Mouse (Mus musculus) forebrain, embryonic 11.5 days (tissue): ENCODE results near the gene Rfx4. TPM values are rescaled to one million over a fixed set of nuclear protein-coding genes. Genes with fewer than 3 reads are reported as not detected.
A peak's percentile ranks its signal among the peaks of the same experiment; 100 is the strongest.

Source experiments
- ATAC-seq: fragments of 200-750 bp; cut with Nextera tagmentation; replicated peaks from 2 replicates; pipeline ENCODE4 v1.8.0; 2017; ENCODE audit warnings: moderate TSS enrichment; ENCODE audit not compliant: low FRiP score
- DNase-seq: peaks from one replicate; pipeline ENCODE4 v3.0.0-alpha.2; 2017; ENCODE audit warnings: low spot score
- H3K27ac ChIP-seq: fragments of 300-500 bp; sonication (generic); 2 replicates; pipeline ENCODE4 v1.5.1; 2014; ENCODE audit warnings: low read depth, low read length
- H3K27me3 ChIP-seq: fragments of 300-500 bp; sonication (generic); 2 replicates; pipeline ENCODE4 v1.6.1; 2014; ENCODE audit warnings: mild to moderate bottlenecking, low read length, mixed read lengths; ENCODE audit not compliant: control insufficient read depth, insufficient read depth
- H3K36me3 ChIP-seq: fragments of 300-500 bp; sonication (generic); 2 replicates; pipeline ENCODE4 v1.6.1; 2014; ENCODE audit warnings: mild to moderate bottlenecking, low read length, moderate library complexity, mixed read lengths; ENCODE audit not compliant: control insufficient read depth, insufficient read depth
- H3K4me1 ChIP-seq: fragments of 300-500 bp; sonication (generic); replicated peaks from 2 replicates; pipeline ENCODE4 v1.6.1; 2014; ENCODE audit warnings: low read length, mixed read lengths; ENCODE audit not compliant: control insufficient read depth, insufficient read depth
- H3K4me2 ChIP-seq: fragments of 300-500 bp; sonication (generic); 2 replicates; pipeline ENCODE4 v1.6.1; 2014; ENCODE audit warnings: low read depth, mild to moderate bottlenecking, low read length, moderate library complexity, mixed read lengths; ENCODE audit not compliant: severe bottlenecking
- H3K4me3 ChIP-seq: fragments of 300-500 bp; sonication (generic); 2 replicates; pipeline ENCODE4 v1.5.1; 2014; ENCODE audit warnings: low read depth, low read length
- H3K9ac ChIP-seq: fragments of 300-500 bp; sonication (generic); 2 replicates; pipeline ENCODE4 v1.6.1; 2014; ENCODE audit warnings: low read length
- H3K9me3 ChIP-seq: fragments of 300-500 bp; sonication (generic); 2 replicates; pipeline ENCODE4 v1.6.1; 2016; ENCODE audit warnings: low read length, mixed read lengths; ENCODE audit not compliant: control insufficient read depth
- WGBS: fragments of 180-500 bp; shearing (Covaris S2); extraction: QIAGEN DNeasy Blood & Tissue Kit; methylation state at CpG from one replicate; pipeline ENCODE4 v1.1.7; 2014; 5-methylcytosine and 5-hydroxymethylcytosine counted together
- polyA plus RNA-seq: library from polyadenylated mRNA; unstranded; fragments of >200 nt; fragmentation: Nextera tagmentation; extraction: Ambion mirVana; gene quantifications from 2 replicates; pipeline ENCODE4 v1.2.1, GENCODE M21; 2014

The Rfx4 gene
- polyA plus RNA-seq, 1 experiment from 2014 or later, result 36.0 TPM

- H3K36me3 ChIP-seq, result peaks cover 3% of the 10 kb centered on the region; the same call in 1 of the 2 replicates
- WGBS, result 93% methylated on average over 11 of the region's 11 CpGs
Measured at GRCm38 (mm10) chr10:84811171-84811912, 55.5 kb downstream of the Rfx4 start.

DNA sequence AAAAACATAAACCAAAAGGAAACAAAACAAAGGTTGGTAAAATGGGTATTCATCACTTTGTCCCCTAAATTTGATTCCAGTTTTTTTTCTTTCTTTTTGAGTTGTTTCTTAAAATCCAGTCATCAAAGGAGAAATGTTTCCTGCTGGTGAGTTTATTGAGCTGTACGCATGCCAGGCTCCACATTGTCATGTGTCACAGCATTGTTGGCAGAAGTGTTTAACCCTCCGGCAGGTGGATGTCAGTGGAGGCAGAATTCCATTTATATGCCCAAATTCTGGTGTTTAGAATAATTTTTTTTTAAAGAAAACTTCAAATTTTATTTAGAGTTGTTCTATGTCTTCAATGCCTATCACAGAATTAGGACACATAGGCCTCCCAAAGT, 56.0 kb downstream of the Rfx4 start:
- no peak overlapping the region for H3K9ac ChIP-seq
- WGBS, result 70% methylated on average over 2 of the region's 2 CpGs
- no peak overlapping the region for H3K4me3 ChIP-seq
- no peaks in the 10 kb centered on the region for H3K9me3 ChIP-seq
- H3K27ac ChIP-seq, result no peak overlapping the region
- no peaks in the 10 kb centered on the region for H3K27me3 ChIP-seq
- H3K4me1 ChIP-seq, result no peaks in the 10 kb centered on the region
- peaks cover 4% of the 10 kb centered on the region; the same call in 1 of the 2 replicates for H3K36me3 ChIP-seq
- H3K4me2 ChIP-seq, result no peak overlapping the region
- DNase-seq, result no peak
- ATAC-seq, result no peak

More at GRCm38 (mm10) chr10:84811171-84811912, 55.5 kb downstream of the Rfx4 start:
- Histone ChIP-seq H3K4me2 (no peak overlapping the region), H3K9ac (no peak overlapping the region), H3K27me3 (no peaks in the 10 kb centered on the region), H3K9me3 (no peaks in the 10 kb centered on the region), H3K27ac (no peak overlapping the region), H3K4me3 (no peak overlapping the region), H3K4me1 (no peaks in the 10 kb centered on the region)
- ATAC-seq (no peak), DNase-seq (no peak)

GRCm38 (mm10) chr10:84815676-84816436, 60.0 kb downstream of the Rfx4 start:
- ATAC-seq (no peak), DNase-seq (no peak)
- Histone ChIP-seq H3K9me3 (no peaks in the 10 kb centered on the region), H3K4me3 (no peak overlapping the region), H3K36me3 (peaks cover 4% of the 10 kb centered on the region; the same call in 1 of the 2 replicates), H3K9ac (no peak overlapping the region), H3K4me2 (no peak overlapping the region), H3K4me1 (no peaks in the 10 kb centered on the region), H3K27ac (no peak overlapping the region), H3K27me3 (no peaks in the 10 kb centered on the region)
- WGBS, result 81% methylated on average over 4 of the region's 4 CpGs

- no peak overlapping the region for H3K4me2 ChIP-seq
- DNase-seq, result no peak
- H3K27me3 ChIP-seq, result peaks cover 2% of the 10 kb centered on the region; the same call in 1 of the 2 replicates
- peaks cover 4% of the 10 kb centered on the region; the same call in 1 of the 2 replicates for H3K36me3 ChIP-seq
- 87% methylated on average over 7 of the region's 7 CpGs for WGBS
- H3K27ac ChIP-seq, result no peak overlapping the region
- no peak overlapping the region for H3K4me3 ChIP-seq
- no peak overlapping the region for H3K9ac ChIP-seq
- H3K4me1 ChIP-seq, result peaks cover 1% of the 10 kb centered on the region; the same call in 1 of the 2 replicates
- ATAC-seq, result no peak
- no peaks in the 10 kb centered on the region for H3K9me3 ChIP-seq
Measured at GRCm38 (mm10) chr10:84817086-84817869, 61.4 kb downstream of the Rfx4 start.

DNA sequence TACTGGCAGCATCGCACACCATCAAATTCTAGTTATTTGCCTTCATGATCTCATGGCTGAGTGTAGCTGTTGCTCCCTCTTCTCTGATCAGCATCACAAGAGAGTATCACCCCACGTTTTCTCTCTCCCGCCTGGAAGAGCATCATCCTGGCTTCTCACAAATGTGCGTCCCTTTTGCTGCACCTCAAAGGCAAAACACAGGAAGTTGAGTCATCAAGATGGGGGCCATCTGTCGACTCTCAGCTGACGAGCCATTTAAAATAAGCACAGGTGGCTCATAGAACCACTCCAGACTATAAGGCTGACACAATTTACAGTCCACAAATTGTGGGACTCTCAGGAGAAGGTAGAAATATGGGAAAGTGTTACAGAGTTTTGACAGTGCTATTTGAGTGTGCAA, 63.8 kb downstream of the Rfx4 start:
- ATAC-seq (no peak), DNase-seq (no peak)
- no peak overlapping the region for H3K9ac ChIP-seq
- no peak overlapping the region for H3K27ac ChIP-seq
- peaks cover 4% of the 10 kb centered on the region; the same call in 1 of the 2 replicates for H3K36me3 ChIP-seq
- WGBS, result 84% methylated on average over 6 of the region's 6 CpGs
- H3K4me2 ChIP-seq, result no peak overlapping the region
- H3K4me3 ChIP-seq, result no peak overlapping the region
- peaks cover 2% of the 10 kb centered on the region; the same call in 1 of the 2 replicates for H3K27me3 ChIP-seq
- H3K4me1 ChIP-seq, result peaks cover 15% of the 10 kb centered on the region
- H3K9me3 ChIP-seq, result no peaks in the 10 kb centered on the region

GRCm38 (mm10) chr10:84820230-84820629, 64.4 kb downstream of the Rfx4 start:
- Histone ChIP-seq H3K4me1 (peaks cover 15% of the 10 kb centered on the region), H3K4me2 (no peak overlapping the region), H3K36me3 (peaks cover 4% of the 10 kb centered on the region; the same call in 1 of the 2 replicates), H3K9ac (no peak overlapping the region), H3K27me3 (peaks cover 2% of the 10 kb centered on the region; the same call in 1 of the 2 replicates), H3K27ac (no peak overlapping the region), H3K9me3 (no peaks in the 10 kb centered on the region), H3K4me3 (no peak overlapping the region)
- ATAC-seq (no peak), DNase-seq (no peak)
- 81% methylated on average over 3 of the region's 3 CpGs for WGBS

DNA sequence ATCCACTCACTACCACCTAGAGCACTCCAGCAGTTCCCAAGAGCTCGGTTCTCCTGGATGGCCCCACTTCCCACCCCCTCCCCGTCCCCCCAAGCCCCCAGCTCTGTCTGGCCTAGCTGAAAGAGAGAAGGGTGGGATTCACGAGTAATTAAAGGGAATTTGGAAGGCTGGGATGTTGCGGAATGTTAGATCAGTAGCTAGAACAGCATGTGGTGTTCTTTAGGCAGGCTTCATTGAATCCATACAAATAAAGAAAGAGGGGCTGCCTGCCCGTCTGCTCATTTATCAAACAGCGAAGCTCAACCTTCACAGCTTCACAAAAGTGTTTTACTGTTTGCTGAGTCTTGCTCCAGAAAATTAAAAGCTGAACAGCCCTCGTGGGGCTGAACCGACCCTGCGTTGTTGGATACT, 66.9 kb downstream of the Rfx4 start:
- H3K4me1 ChIP-seq, result peaks cover 20% of the 10 kb centered on the region
- H3K4me2 ChIP-seq, result no peak overlapping the region; the same call in 1 of the 2 replicates
- H3K4me3 ChIP-seq, result no peak overlapping the region
- no peak overlapping the region for H3K9ac ChIP-seq
- peak overlapping the region; percentile 74 for H3K27ac ChIP-seq
- DNase-seq (peak; percentile 59), ATAC-seq (peak; percentile 81)
- no peaks in the 10 kb centered on the region for H3K36me3 ChIP-seq
- peaks cover 2% of the 10 kb centered on the region; the same call in 1 of the 2 replicates for H3K27me3 ChIP-seq
- H3K9me3 ChIP-seq, result no peaks in the 10 kb centered on the region
- 8% methylated on average over 9 of the region's 9 CpGs for WGBS

GRCm38 (mm10) chr10:84823621-84824020, 67.8 kb downstream of the Rfx4 start:
- Histone ChIP-seq H3K27ac (peak overlapping the region; percentile 74), H3K9ac (0 out of 2 replicates have a peak overlapping the region, but pooled peaks have one; percentile 29), H3K4me1 (peaks cover 20% of the 10 kb centered on the region), H3K36me3 (no peaks in the 10 kb centered on the region), H3K27me3 (peaks cover 2% of the 10 kb centered on the region; the same call in 1 of the 2 replicates), H3K4me3 (no peak overlapping the region), H3K9me3 (no peaks in the 10 kb centered on the region), H3K4me2 (no peak overlapping the region)
- ATAC-seq (no peak), DNase-seq (peak; percentile 61)
- 37% methylated on average over 4 of the region's 4 CpGs for WGBS
